Mouse (Mus musculus) c-Kit-positive CD71-negative TER-119-negative erythroid progenitor cells, embryonic 14.5 days (primary cell): ENCODE data around the gene Mfap2.

Experiments
- DNase-seq: peaks from one replicate; pipeline ENCODE4 v3.0.0-alpha.2; 2013; ENCODE audit warnings: low read depth

The Mfap2 gene

GRCm38 (mm10) chr4:140987476-140987875 is 22.7 kb upstream of the Mfap2 start:
- DNase-seq, result no peak

DNA sequence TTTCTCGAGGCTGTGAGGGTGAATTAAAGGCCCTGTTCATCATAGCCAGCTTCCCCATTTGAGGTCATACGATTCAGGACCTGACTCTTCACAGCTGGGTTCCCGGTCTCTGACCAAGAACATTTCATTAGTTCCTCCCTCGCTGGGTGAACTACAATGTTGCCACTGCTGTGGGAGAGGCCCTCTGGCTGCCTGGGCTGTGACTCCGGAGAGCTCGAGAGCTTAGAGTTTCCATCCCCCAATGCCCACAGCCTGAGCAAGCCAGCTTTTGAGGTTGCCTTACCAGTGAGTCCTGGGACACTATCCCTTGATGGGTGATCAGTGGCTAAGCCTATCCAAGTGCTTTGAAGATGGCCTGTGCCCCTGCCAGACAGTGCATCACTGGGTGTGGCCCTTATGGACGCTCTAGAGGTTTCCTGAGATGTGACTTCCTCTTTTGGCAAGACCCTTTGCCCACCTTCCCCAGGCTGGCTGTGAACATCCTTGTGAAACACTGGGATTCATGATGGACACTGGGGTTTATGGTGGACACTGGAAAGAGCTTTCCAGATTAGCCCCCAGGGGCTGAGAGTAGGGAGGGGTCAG is 21.4 kb upstream of the Mfap2 start:
- DNase-seq, result no peak

- DNase-seq, result no peak
Measured at GRCm38 (mm10) chr4:140989447-140989846, 20.8 kb upstream of the Mfap2 start.

DNA sequence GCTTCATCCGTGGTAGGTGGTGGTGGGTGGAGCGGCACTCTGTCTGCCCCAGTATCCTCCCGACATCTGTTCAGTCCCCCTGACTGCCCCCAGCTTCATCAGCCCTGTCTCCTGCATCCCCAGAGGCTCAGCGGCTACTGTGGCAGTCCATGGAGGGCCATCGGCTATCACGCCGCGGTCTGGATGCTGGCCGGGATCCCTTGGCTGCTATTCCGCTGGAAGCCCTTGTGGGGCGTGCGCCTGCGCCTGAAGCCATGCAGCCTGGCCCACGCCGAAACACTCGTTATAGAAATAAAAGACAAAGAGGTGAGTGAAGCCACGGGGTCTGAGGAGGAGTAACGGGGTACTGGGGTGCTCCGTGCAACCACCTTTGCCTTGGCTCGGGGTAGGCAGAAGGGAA is 18.0 kb upstream of the Mfap2 start:
- no peak for DNase-seq

GRCm38 (mm10) chr4:140993846-140994245 is 16.4 kb upstream of the Mfap2 start:
- DNase-seq, result no peak

DNA sequence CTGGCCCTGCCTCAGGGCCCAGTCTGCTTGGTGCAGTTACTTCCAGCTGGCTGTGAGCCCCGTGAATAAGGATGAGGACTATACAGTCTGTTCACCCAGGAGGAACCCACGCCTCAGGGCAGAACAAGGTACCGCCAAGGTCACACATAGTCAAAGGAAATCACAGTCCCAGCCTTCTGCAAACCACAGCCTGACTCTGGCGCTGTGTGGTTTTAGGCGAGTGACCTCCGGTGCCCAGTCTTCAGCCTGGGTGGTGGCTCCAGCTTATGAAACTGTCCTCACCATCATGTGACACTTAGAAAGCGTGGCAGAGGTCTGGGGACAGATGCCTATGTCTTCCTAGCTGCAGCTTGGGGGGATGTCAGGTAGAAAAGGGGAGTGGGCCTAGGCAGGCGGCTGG is 14.4 kb upstream of the Mfap2 start:
- no peak for DNase-seq

DNA sequence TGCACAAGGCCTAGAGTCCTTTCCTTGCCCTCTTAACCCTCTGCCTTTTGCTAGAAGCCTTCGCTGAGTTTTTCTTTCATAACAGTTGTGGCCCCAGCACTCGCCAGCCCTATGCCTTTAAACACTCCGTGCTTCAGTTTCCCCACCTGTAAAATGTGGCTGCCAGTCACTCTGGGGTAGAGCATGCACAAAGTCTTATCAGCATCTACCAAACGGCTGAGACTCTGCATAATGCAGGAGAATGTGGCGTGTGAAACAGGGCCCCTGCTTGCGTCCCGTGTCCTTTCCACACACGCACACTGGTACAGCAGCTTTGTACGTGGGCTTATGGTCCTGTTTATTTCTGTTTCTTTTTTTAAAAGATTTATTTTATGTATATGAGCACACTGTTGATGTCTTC is 13.4 kb upstream of the Mfap2 start:
- DNase-seq, result no peak

- no peak for DNase-seq
Measured at GRCm38 (mm10) chr4:141005983-141006382, 4.2 kb upstream of the Mfap2 start.

DNA sequence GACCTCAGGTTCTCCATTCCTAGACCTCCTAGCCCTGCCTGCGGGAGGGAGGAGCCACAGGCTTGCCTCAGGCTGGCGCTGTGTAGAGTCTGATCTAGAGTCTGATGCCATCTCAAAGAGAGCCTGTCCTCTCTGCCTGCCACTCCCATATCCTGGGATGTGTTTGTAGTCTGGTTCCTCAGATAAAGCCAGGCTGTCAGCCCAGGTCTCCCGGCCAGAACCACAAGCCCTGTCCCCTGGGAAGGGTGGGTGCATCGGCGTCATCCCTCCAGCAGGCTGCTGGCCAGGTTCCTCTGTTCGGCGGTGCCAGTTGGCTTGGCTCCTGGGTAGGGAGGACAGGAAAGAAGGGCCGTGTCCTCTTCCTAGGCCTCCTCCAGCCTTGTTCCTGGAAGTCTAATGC is 2.2 kb upstream of the Mfap2 start:
- DNase-seq, result no peak

- no peak for DNase-seq
Measured at GRCm38 (mm10) chr4:141010526-141010925, 308 bp downstream of the Mfap2 start.

GRCm38 (mm10) chr4:141010941-141011429 is 767 bp downstream of the Mfap2 start:
- DNase-seq, result no peak

- no peak for DNase-seq
Measured at GRCm38 (mm10) chr4:141011556-141012328, 1.5 kb downstream of the Mfap2 start.

DNA sequence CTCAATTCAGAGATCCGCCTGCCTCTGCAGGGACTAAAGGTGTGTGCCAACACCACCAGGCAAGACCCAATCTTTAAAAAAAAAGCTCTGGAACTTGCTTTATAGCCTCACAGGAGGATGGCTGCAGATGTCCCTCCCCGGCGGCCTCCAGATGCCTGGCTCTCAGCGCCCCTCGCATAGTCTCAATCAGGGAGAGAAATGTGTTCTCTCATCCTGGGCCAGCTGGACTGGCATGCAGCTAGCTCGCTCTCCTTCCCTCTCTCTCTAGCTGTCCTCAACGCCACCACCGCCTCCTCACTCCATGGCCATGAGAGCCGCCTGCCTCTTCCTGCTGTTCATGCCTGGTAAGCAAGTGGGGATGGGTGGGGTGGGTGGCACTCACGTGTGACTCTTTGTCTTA is 2.3 kb downstream of the Mfap2 start:
- no peak for DNase-seq

- DNase-seq, result no peak
Measured at GRCm38 (mm10) chr4:141014114-141014513, 3.9 kb downstream of the Mfap2 start.

DNA sequence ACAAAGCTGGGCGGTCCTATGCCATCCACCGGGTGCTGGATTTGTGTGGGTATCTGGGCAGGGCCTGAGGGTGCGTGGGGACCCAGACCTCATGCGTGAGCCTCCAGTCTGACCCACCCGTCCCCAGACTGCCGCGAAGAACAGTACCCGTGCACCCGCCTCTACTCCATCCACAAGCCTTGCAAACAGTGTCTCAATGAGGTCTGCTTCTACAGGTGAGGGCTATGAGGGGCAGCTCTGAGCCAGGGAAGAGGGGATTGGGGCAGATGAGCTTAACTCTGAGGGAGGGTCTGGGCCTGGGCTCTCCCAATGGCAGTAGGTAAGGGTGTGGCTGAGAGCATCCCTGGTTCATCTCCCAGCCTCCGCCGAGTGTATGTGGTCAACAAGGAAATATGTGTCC is 4.6 kb downstream of the Mfap2 start:
- no peak for DNase-seq

GRCm38 (mm10) chr4:141015356-141015755 is 5.1 kb downstream of the Mfap2 start:
- DNase-seq, result no peak

GRCm38 (mm10) chr4:141016311-141016710 is 6.1 kb downstream of the Mfap2 start:
- no peak for DNase-seq

DNA sequence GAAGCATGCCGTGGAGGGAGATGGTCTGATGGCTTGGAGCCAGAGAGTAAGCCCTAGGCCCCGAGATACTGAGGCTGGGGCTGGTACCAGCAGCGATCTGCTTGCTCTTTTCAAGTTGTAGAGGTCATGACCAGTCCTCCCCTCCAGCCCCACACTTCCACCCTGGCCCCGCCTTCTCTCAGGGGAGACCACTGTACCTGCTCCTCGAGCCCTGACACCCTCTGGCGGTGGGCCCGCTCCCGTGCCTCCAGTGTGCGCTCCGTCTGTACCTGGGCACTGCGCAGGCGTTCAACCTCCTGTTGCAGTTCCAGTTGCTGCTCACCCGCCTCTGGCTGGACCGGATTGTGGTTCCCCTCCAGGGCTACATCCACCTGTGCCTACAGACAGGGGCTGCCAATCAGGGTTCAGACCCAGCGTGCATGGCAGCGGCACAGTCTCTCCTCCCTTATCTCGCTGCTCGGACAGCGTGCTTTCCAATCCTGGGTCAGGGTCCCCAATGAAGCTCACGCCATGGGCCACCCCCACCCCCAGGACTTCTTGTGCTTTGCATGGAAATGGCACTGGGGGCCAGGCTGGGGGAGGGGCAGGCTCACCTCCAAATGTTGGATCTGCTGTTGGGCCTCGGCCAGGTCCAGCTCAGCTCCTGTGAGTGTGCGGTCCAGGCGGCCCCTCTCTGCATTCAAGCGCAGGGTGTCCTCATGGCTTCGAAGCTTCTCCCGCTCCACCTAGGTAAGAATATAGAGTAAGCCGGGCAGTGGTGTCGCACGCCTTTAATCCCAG is 7.6 kb downstream of the Mfap2 start:
- DNase-seq, result no peak

DNA sequence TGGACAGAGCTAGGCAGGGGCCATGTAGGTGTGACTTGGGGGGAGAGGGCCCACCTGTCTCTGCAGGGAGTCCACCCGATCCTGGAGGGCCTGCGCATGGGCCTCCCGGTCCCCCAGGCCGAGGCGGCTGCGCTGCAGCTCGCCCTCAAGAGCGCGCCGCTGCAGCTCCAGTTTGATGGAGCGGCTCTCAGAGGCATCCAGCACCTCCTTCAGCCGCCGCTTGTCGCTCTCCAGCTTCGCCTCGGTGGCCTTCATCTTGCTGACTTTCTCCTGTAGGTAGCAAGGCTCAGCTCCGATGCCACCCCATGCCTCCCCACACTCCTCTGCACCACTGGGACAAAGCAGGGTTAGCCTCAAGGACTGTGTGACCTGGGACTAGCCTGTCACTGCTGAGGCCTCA is 10.0 kb downstream of the Mfap2 start:
- no peak for DNase-seq

GRCm38 (mm10) chr4:141020811-141021613 is 10.8 kb downstream of the Mfap2 start:
- no peak for DNase-seq

DNA sequence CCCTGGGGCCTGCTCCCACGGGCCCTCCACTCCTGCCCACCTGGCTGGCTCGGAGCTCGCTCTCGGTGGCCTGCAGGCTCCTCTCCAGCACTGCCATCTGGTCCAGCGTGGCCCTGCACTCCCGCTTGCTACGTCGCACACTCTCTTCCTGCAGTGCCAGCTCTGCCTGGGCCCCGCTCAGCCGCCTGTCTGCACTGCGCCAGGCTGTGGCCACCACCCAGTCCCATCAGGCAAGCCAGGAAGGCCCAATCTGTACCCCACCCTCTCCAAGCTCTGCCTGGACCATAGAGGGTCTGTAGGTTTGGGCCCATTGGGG is 11.4 kb downstream of the Mfap2 start:
- DNase-seq, result no peak

- no peak for DNase-seq
Measured at GRCm38 (mm10) chr4:141024052-141024451, 13.8 kb downstream of the Mfap2 start.
